Mouse (Mus musculus) bone marrow macrophage, adult 2 months (primary cell): Measurements from ENCODE around the gene 4930402H24Rik.

Experiments
- CTCF ChIP-seq: IDR thresholded peaks from 2 replicates; pipeline ENCODE4 v1.5.1; 2012; ENCODE audit warnings: low read depth, mild to moderate bottlenecking, low read length, moderate library complexity
- POLR2A ChIP-seq: IDR thresholded peaks from 2 replicates; pipeline ENCODE4 v1.6.1; 2012; ENCODE audit warnings: mild to moderate bottlenecking, low read depth, low read length, borderline replicate concordance

- TF ChIP-seq CTCF (no peak), POLR2A (no peak)
Observed at GRCm38 (mm10) chr2:130749708-130750107, 156.5 kb downstream of the 4930402H24Rik start.
